Mouse (Mus musculus): ENCODE measurements around the gene Telo2. TPM values are rescaled to one million over a fixed set of nuclear protein-coding genes. Genes with fewer than 3 reads are reported as not detected.

Telo2 gene
- polyA plus RNA-seq, 1 experiment: 9.4 TPM

DNA sequence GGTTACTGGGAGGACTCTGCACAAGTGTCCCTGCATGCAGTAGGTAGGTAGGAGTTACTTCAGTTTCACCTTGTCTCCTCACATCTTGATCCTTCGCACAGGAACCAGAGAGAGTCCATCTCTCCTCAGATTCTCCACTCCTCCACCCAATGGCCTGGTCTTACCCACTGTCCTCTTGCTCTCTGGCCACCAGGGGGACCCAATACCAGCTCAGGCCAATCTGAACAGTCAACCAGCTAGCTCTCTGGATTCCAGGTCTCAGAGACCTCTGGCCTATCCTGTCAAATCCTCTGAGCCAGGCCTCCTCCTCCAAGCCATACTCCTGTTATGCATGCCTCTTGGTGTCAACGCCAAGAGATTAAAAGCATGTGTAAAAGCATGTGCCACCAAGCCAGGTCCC is 6.2 kb downstream of the Telo2 start:
- WGBS: 74% methylated on average over 2 of the region's 2 CpGs
- DNase-seq (ENCODE audit: low read depth, low spot score): peak; percentile 16

DNA sequence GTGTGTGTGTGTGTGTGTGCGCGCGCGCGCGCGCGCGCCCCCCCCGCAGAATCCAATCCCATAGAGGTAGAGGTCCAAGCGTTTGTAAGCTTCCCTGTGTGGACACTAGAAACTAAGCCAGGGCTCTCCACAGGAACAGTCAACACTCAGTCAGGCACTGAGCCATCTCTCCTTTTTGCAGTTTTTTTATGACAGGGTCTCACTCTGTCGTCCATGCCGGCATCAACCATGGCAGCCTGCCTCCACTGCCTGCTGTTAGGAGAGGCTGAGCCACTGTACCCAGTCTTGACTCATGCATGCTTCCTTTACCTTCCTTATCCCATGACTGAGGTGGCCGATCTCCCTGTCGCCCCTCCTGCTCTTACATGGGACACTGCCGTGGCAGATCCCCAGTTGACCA is 8.0 kb downstream of the Telo2 start:
- no peak for DNase-seq (ENCODE audit: low read depth, low spot score)
- WGBS: 93% methylated on average over 16 of the region's 16 CpGs

DNA sequence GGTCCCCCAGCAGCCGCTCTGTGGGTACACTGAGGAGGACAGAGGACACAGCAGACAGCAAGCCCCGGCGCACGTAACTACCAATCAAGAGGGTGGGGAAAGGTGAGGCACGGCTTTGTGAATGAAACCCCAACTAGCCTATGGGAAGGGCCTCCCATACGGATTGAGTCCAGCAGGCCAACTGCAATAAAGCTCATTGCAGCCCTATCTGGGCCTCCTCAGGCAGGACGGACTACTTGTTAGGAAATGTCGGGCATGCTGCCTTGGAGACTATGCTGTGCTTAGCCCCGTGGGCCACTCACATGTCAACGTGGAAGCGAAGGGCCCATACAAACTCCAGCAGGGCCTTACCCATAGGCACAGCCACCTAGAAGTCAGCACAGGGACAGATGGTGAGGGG is 14.4 kb downstream of the Telo2 start:
- no peak for DNase-seq (ENCODE audit: low read depth, low spot score)
- 86% methylated on average over 11 of the region's 11 CpGs for WGBS

DNA sequence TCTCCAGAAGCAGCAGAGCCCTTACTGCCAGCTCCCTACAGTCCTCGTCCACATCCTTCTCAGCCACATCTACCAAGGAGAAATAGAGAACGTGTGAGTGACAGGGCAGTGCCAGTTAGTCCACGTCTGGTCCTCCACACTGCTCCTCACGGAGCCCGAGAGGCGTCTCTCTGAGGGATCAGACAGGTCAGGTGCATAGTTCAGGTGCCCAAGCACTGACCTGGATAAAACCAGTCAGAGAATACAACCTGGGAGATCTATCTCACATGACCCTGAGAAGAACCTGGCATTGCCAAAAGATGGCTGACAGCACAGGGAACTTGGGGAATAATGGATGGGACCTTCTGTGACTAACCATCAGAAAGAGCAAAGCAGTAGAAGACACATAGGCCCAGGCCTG is 15.7 kb downstream of the Telo2 start:
- DNase-seq (ENCODE audit: low read depth, low spot score): no peak
- 93% methylated on average over 6 of the region's 6 CpGs for WGBS

DNA sequence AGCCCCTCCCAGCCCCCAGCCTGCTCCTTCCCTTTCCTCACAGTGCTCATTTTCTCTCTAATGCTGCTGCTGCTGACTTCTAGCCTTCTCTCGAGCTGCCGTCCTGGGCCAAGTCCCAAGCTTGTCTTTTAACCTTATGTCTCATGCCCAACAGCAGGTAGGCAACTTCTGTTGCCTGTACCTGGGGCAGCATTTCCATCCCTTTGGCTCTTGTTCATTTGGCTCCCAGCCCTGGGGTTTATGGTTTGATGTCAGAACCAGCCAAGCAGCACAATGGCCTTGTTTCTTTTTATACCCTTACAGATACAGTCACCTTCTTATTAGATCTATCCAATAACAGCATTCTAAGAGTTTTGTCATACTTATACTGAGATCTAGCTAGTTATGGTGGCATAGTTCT is 19.5 kb downstream of the Telo2 start:
- WGBS: 41% methylated on average over 2 of the region's 2 CpGs
- no peak for DNase-seq (ENCODE audit: low read depth, low spot score)

DNA sequence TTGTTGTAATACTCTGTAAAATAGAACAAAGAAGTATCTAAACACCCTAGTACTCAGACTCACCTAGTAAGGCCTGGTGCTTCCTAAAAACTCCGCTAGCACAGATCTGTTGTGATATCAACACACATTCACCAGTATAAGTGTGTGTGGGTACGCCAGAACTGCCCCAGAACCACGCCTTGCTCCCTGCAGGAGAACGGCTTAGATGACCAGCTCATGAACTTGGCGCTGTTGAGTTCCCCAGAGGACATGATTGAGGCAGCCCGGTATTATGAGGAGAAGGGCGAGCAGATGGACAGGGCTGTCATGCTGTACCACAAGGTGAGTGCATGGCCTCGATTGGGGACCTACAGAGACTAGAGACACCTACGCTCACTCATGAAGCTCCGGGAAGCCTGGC is 25.3 kb downstream of the Telo2 start:
- WGBS: 88% methylated on average over 10 of the region's 10 CpGs
- DNase-seq (ENCODE audit: low read depth, low spot score): no peak

DNA sequence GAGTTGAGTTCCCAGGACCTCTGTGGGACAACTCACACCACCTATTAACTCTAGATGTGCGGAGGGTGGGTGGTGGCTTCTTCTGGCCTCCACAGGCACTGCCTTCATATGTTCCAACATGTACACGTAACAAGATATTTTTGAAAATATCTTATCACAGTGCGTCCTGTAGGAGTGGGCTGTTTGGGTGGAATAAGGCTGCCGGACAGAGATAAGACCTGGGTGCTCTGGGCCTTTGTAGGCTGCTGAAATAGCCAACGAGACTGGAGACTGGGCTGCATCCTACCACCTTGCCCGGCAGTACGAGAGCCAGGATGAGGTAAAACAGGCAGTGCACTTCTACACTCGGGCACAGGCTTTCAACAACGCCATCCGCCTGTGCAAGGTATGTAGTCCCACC is 26.6 kb downstream of the Telo2 start:
- 95% methylated on average over 10 of the region's 10 CpGs for WGBS
- DNase-seq (ENCODE audit: low read depth, low spot score): no peak

DNA sequence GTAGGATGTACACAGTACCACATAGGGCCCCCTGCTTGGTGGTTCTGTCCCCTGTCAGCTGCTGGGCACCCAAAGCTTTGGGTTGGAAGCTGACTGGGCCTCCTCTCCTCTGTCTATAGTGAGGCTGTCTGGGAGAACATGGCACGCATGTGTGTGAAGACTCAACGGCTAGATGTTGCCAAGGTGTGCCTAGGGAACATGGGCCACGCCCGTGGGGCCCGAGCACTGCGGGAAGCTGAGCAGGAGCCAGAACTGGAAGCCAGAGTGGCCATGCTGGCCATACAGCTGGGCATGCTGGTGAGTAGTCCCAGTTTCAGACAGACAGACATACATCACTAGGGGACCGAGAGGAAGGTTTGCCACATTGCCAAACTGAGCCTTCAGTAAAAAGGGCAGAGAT is 29.0 kb downstream of the Telo2 start:
- WGBS: 54% methylated on average over 7 of the region's 7 CpGs
- no peak for DNase-seq (ENCODE audit: low read depth, low spot score)

DNA sequence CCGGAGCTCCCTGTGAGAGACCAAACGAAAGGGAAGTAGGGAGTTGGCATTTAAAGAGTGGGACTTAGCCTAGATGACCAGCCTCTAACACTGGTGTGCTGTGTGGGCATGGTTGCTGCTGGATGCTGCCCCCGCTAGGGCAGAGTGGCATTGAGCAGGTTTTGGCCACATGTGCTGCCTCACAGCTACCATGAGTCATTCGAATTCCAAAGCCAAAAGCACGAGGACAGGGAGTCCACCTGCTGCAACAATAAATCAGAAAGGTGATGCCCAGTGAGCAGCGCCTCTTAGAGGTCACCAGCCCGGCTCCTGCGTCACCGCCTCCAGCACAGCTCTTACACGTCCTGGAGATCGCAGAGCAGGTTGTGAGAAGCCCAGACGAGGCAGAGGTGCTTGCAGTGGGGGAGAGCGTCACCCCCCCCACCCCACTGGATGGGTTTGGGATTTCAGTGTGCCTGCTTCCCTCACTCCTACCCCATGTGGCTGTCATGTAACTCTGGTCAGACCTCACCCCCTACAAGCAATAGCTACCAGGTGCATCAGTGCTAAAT is 30.9 kb downstream of the Telo2 start:
- DNase-seq (ENCODE audit: low read depth, low spot score): no peak
- WGBS: 77% methylated on average over 13 of the region's 13 CpGs

DNA sequence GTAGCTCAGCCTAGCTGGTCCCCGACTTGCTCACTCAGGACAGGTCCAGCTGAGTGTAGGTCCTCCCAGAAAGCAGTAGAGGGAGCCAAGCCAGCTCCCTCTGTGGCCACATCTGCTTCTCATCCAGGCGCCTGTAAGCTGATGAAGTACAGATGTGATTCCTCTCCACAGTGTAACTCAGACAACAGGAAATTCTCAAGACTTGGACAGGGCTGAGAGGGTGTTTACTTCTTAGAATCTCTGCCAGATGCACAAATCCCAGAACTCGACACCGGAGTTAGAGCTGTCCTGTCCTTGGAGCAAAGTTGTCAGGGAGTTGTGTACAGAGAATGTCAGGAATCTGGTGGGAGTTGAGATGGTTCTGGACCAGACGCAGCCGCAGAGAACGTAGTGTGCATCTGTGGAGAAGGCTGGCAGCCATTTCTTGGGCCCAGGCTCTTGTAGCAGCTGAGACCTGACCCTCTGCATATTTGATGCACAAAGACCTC is 32.3 kb downstream of the Telo2 start, which contains the start of gene Tmem204:
Gene Tmem204, minus strand, starts transcription at position 148 of the 488 bp plus-strand sequence.
- 58% methylated on average over 7 of the region's 7 CpGs for WGBS
- DNase-seq (ENCODE audit: low read depth, low spot score): no peak

DNA sequence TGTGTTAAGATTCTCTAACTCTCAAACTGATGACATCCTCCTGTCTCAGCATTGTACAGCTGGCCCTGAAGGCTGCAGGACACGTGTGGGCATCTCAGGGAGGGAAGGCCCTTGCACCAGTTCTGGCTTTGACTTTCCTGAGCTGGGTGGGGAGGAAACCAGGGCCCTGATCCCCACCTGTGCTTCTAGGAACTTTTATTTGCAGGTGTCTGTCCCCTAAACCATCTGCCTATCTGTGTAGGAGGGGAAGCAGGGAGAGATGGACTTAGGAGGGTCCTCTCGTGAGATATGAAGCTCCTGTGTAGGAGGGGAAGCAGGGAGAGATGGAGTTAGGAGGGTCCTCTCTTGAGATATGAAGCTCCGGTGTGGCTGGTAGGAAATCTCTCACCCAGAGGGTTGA is 32.9 kb downstream of the Telo2 start:
- WGBS: 58% methylated on average over 3 of the region's 3 CpGs

DNA sequence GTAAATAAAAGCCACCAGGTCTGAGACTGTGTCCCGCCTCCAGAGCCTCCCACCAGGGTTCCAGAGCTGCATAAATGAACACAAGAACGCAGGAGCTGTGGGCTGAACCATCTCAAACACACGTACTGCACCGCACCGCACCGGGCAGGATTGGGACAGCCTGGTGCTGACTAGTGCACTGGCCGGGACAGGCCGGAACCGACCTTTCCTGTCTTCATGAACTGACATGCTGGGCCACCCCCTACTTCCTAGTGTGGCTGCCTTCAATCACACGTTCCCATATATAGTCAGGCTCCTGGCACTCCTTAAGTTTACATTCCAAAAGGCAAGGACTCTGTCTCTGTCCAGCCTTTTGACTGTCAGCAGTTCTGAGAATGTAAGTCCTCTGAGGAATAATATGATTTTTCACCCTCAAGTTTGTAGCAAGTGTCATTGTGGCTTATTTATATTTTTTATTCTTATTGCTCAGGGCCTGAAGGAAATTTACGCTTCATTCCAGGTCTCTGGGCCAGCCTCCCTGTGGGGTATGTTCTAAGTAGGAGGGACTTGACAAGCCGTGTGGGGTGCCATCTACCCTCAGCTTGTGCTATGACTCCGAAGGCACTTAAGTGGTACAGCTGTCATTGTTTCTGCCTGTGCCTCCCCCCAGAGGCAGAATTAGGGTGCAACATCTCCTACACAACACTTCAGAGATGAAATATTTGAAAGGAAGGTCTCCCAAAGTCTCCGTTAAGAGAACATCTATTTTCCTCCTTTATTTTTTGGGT is 33.5 kb downstream of the Telo2 start:
- WGBS: 38% methylated on average over 14 of the region's 14 CpGs
- DNase-seq (ENCODE audit: low read depth, low spot score): peak; percentile 27

More for the DNA sequence above, 32.9 kb downstream of the Telo2 start:
- DNase-seq (ENCODE audit: low read depth, low spot score): no peak

DNA sequence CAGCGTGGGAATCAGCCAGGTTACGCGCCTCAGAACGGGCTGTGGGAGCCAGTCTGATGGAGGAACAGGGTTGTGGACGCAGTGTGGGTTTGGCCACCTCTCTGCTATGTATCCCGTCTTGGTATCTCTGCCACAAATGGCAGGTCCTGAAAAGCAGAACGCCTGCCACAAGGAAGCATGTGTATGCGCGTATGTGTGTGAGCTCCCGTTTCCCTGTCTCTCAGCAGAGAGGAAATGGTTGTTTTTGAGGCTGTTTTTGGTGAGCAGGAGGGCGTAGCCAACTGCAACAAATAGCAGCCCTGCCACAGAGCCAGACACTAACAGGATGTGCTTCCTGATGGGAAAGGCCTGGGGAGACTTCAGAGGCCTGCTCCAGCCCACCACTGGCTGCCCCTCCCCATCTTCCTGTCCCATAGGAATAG is 34.8 kb downstream of the Telo2 start:
- WGBS: 71% methylated on average over 11 of the region's 11 CpGs
- DNase-seq (ENCODE audit: low read depth, low spot score): no peak

DNA sequence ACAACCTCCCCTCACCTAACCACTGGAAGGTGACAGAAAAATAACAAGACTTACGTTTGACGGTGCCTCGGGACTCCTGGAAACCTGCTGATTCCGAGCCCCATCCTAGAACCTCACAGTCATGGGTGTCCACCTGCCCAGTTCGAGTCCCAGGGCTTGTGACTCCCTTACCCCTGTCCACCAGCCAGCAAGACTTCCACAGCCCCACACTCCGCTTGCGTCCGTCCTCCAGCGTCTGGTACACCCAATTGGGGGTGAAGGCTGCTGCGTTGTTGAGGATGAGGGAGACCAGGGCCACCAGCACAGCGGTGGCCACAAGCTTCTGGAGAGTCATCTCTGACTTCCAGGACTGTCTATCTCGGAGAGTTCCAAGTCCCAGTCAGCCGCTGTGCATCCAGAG is 35.6 kb downstream of the Telo2 start:
- 78% methylated on average over 13 of the region's 13 CpGs for WGBS
- DNase-seq (ENCODE audit: low read depth, low spot score): no peak

DNA sequence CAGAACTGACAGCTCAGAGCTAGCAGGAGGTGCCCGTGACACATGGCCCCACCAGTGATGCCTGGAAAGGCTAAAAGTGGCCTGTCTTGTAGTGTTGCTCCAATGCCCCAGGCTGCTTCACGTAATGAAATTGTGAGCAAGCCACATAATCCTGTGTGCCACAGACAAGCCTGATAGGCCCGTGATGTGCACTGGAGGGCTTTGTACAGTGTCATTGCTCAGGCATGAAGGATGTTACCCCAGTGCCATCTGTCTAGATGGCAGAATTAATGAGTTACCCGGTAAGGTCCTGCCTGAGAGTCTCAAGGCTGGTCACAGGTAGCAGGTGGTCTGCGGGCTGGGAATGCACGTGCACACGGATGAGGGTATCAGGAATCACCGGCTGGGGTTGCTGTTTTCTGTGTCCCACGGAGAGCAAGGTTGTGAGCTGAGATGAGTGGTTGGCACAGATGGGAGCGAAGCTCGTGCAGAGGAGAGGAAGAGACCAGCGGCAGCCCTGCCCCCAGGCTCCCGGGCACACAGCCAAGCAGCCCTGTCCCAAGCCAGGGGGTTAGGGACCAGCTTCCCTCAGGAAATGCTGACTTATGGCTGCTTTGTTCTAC is 37.9 kb downstream of the Telo2 start:
- no peak for DNase-seq (ENCODE audit: low read depth, low spot score)
- WGBS: 61% methylated on average over 13 of the region's 13 CpGs

DNA sequence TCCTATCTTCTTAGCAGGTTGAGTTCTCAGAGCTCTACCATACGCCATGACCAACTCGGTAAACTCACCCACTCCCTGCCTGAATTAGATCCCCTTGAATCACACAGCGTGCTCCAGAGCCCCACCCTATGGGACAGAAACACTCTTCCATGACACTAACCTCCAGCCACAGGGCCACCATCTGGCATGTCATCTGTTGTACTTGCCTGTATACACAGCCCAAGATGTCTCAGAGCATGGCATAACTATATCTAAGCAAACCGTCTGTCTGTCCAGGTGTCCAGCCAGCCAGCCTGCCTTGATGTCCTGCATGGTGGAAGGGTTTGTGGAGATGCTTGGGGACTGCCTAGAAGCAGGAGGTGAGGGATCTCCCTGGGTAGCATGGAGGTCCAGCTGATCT is 38.9 kb downstream of the Telo2 start:
- 82% methylated on average over 4 of the region's 4 CpGs for WGBS
- DNase-seq (ENCODE audit: low read depth, low spot score): no peak

DNA sequence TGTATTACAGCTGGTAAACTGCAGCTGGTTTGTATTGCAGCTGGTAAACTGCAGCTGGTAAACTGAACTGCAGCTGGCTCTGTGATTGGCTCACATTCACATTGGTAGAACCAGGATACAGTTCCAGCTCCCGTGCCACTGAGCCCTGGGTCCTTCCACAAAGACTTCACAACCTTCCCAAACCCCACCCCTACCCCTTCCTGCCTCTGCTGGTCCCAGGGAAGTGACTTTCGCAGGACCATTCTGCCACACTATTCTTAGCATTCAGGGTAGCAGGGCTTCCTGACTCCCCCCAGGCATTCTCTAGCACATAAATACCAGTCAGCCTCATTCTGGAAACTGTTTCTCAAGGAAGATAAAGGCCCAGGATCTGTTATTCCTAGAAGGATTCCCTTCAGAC is 47.1 kb downstream of the Telo2 start:
- WGBS: 76% methylated on average over 2 of the region's 2 CpGs
- no peak for DNase-seq (ENCODE audit: low read depth, low spot score)

DNA sequence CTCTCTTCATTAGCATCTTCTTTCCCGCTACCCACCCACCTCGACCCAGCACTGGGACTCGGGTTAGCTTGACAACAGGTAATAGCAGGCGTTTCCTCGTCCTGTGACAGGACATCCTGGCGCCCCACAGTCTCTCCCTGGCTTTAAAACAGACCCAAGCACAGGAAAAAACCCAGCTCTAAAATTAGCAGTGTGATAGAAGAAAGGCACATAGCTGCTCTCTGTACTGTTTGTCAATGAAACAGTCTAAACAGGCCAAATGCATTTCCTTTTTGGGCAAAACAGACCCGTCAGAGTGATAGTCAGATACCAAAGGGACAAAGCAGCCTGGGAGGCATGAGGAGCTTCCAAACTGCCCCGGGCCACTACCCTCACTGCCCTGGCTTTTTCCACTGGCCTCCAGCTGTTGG is 48.3 kb downstream of the Telo2 start:
- 70% methylated on average over 8 of the region's 8 CpGs for WGBS
- no peak for DNase-seq (ENCODE audit: low read depth, low spot score)

DNA sequence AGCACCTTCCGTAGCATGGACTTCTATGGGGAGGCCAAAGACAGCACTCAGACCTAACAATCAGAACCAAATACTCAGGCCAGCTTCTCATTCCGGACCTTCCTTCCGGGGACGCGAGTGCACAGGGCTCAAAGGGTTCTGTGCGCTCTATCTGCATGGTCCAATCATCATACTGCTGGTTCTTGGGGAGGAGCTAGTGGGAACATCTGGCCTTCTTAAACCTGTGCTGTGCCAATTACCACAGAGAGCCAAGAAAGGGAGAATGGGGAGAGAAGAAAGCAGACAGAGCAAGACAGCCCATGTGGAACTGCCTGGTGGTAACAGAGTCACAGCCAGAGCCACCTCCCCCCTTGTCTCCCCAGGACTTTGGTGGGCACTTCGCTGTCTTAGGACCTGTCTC is 49.2 kb downstream of the Telo2 start:
- no peak for DNase-seq (ENCODE audit: low read depth, low spot score)
- WGBS: 83% methylated on average over 7 of the region's 7 CpGs

DNA sequence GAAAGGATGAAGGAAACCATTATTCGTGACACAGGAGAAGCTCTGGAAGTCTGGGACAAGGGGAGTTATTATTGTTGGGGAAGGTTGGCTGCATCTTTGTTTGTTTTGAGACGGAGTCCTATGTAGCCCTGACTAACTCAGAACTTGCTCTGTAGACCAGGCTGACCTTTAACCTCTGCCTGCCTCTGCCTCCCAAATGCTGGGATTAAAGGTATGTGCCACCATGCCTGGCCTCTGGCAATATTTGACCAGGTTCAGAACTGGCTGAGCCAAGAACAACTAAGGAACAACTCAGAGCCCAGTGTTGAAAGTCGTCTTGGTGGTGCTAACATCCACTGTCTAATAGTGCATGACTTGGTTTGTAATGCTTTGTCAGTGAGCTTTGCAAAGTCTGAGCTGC is 50.6 kb downstream of the Telo2 start:
- WGBS: 84% methylated on average over 3 of the region's 3 CpGs
- DNase-seq (ENCODE audit: low read depth, low spot score): no peak

DNA sequence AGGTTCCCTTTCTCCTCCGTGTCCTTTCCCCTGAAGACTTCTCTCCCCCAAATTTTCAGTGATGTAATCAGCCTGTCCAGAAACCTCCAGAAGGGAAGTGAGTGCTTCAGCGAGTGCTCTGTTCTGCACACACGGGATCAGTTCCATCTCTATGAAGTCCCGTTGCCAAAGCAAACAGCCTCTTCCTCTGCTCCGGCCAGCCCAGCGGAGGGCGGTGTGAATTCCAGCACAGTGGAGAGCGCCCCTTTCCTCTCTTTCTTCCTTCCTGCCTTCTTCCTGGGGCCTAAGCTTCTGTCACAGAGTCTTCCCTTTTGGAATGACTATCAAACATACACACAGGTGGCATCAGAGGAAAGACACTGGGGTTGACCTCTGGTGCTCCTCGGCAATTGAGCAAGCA is 51.4 kb downstream of the Telo2 start:
- WGBS: 59% methylated on average over 9 of the region's 9 CpGs
- DNase-seq (ENCODE audit: low read depth, low spot score): no peak
